10 mouse cellular contexts compared by ENCODE assay signal in the genomic region with DNA sequence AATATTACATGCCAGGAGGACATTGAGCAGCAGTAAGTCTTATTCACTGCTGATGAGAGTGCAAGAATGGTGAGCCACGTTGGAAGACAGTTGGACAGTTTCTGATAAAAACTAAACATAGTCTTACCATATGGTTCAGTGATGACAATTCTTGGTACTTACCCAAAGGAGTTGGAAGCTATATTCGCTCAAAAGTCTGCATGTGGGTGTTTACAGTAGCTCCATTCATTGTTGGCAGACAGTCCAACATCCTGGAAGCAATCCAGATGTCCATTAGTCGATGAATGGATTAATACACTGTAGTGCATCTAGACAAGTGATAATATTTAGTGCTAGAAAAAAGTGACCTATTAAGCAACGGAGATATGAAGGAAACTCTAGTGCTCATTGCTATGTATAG.
DNase-seq lines count a peak whose midpoint lies in the region; ATAC-seq and TF ChIP-seq lines count a peak whose summit lies in the region.
"Had no signal": no experiment of that assay in that cellular context is flagged by ENCODE, and none has a peak within 500 bp of the region (broad histone marks: within the 10 kb centered on the region; RNA-seq: fewer than 3 reads in every experiment).

No protein-coding gene starts in this region.

- no peaks in the 10 kb centered on the region for H3K36me3 ChIP-seq in limb, embryonic 14.5 days (ENCODE audit: control insufficient read depth, insufficient read depth, low read length)
- no peaks in the 10 kb centered on the region for H3K36me3 ChIP-seq in limb, embryonic 10.5 days
- H3K36me3 ChIP-seq in neural tube, embryonic 15.5 days: no peaks in the 10 kb centered on the region

- WGBS in limb, embryonic 14.5 days: 79% methylated on average over 4 of the region's 4 CpGs
- 94% methylated on average over 4 of the region's 4 CpGs for WGBS in limb, embryonic 10.5 days
- WGBS in neural tube, embryonic 15.5 days: 72% methylated on average over 4 of the region's 4 CpGs

- TF ChIP-seq CTCF in brain, embryonic 14.5 days (IDR thresholded peaks at IDR 0.05; ENCODE audit: borderline replicate concordance, extremely low read depth, insufficient read depth, insufficient read length): no peak

- TF ChIP-seq POLR2A in limb, embryonic 14.5 days (IDR thresholded peaks at IDR 0.05; ENCODE audit: borderline replicate concordance, extremely low read depth, insufficient read depth, insufficient read length): no peak
- TF ChIP-seq POLR2A in brain, embryonic 14.5 days (IDR thresholded peaks at IDR 0.05; ENCODE audit: borderline replicate concordance, extremely low read depth, insufficient read depth, insufficient read length, poor library complexity, severe bottlenecking): no peak

- no peak overlapping the region for H3K9ac ChIP-seq in limb, embryonic 14.5 days (ENCODE audit: low read depth, low read length, severe bottlenecking)
- H3K9ac ChIP-seq in neural tube, embryonic 15.5 days (replicated peaks): no peak overlapping the region

- H3K27me3 ChIP-seq in limb, embryonic 14.5 days (ENCODE audit: control insufficient read depth, insufficient read depth, low read length): no peaks in the 10 kb centered on the region
- H3K27me3 ChIP-seq in limb, embryonic 10.5 days (ENCODE audit: low read depth, poor library complexity, severe bottlenecking): no peaks in the 10 kb centered on the region
- H3K27me3 ChIP-seq in neural tube, embryonic 15.5 days (replicated peaks): no peaks in the 10 kb centered on the region

- no peak overlapping the region for H3K4me2 ChIP-seq in limb, embryonic 14.5 days (replicated peaks; ENCODE audit: low read depth, low read length, severe bottlenecking)
- H3K4me2 ChIP-seq in neural tube, embryonic 15.5 days: no peak overlapping the region

- no peak overlapping the region for H3K27ac ChIP-seq in limb, embryonic 14.5 days (replicated peaks; ENCODE audit: low read depth, low read length)
- no peak overlapping the region for H3K27ac ChIP-seq in limb, embryonic 10.5 days
- H3K27ac ChIP-seq in neural tube, embryonic 15.5 days (replicated peaks): no peak overlapping the region

- peak; percentile 28 for DNase-seq in limb, embryonic 14.5 days (ENCODE audit: low spot score)
- no peak for DNase-seq in limb, embryonic 10.5 days (ENCODE audit: low spot score)
- peak; percentile 75 for DNase-seq in brain, embryonic 14.5 days (ENCODE audit: low read depth)
- peak; percentile 80 for DNase-seq in cerebellum, adult 9-10 months
- peak; percentile 26 for DNase-seq in left cerebral cortex, adult 11 months (ENCODE audit: low spot score)
- no peak for DNase-seq in ovary, adult 18-20 months (ENCODE audit: low spot score)
- DNase-seq: gastrocnemius, postnatal 36 days; lung, adult 2 months had no signal

- no peaks in the 10 kb centered on the region for H3K9me3 ChIP-seq in limb, embryonic 14.5 days (ENCODE audit: control insufficient read depth, low read length)
- H3K9me3 ChIP-seq in limb, embryonic 10.5 days (replicated peaks): no peaks in the 10 kb centered on the region
- H3K9me3 ChIP-seq in neural tube, embryonic 15.5 days (replicated peaks): no peaks in the 10 kb centered on the region

- peaks cover 13% of the 10 kb centered on the region; the same call in 1 of the 2 replicates for H3K4me1 ChIP-seq in limb, embryonic 14.5 days (ENCODE audit: control insufficient read depth, insufficient read depth, low read length)
- peaks cover 46% of the 10 kb centered on the region for H3K4me1 ChIP-seq in limb, embryonic 10.5 days
- H3K4me1 ChIP-seq in neural tube, embryonic 15.5 days: no peaks in the 10 kb centered on the region

- no peak overlapping the region for H3K4me3 ChIP-seq in limb, embryonic 14.5 days (replicated peaks; ENCODE audit: low read length)
- no peak overlapping the region for H3K4me3 ChIP-seq in limb, embryonic 10.5 days
- H3K4me3 ChIP-seq in neural tube, embryonic 15.5 days (replicated peaks): no peak overlapping the region

- no peak for ATAC-seq in limb, embryonic 14.5 days (ENCODE audit: low FRiP score, low read depth)
- ATAC-seq in neural tube, embryonic 15.5 days (ENCODE audit: low FRiP score): no peak
- ATAC-seq: inflammation-experienced regulatory T-cells, adult 6 months had no signal

Comparison
In these comparisons a context has a peak if more than half of its experiments do, and no peak if none do; other contexts are left out.
1. DNase-seq: peak in limb, embryonic 14.5 days (single experiment), brain, embryonic 14.5 days (single experiment), cerebellum, adult 9-10 months (single experiment) and left cerebral cortex, adult 11 months (single experiment); none in limb, embryonic 10.5 days (single experiment) and ovary, adult 18-20 months (single experiment).